Mouse (Mus musculus): ENCODE measurements around the gene Gm42791. TPM values are rescaled to one million over a fixed set of nuclear protein-coding genes. Genes with fewer than 3 reads are reported as not detected.

Gene Gm42791
- polyA plus RNA-seq, 1 experiment from 2014 or later: 1.9 TPM

DNA sequence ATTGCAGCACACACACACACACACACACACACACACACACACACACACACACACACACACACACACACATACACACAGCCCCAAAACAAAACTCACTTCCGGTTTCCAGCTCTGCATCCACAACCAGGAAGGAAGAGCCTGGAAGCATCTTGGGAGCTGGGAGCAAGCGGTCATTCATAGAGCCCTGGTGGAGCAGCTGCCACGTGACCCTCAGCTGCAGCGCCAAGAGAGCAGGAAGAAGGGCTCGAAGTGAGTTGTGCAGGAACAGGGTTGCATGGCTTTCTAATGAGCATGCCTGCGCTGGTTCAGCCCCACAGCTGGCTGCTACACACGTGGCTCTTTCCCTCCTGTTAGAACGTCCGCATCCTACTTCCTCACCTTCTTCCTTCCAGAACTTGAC, 25.3 kb downstream of the Gm42791 start:
- H3K9me3 ChIP-seq (ENCODE audit: control insufficient read depth, low read length): no peaks in the 10 kb centered on the region
- no peak overlapping the region for H3K4me3 ChIP-seq (ENCODE audit: low read depth, low read length)
- H3K27ac ChIP-seq (replicated peaks; ENCODE audit: low read depth, low read length): no peak overlapping the region
- H3K4me1 ChIP-seq (ENCODE audit: control insufficient read depth, insufficient read depth, low read length): peaks cover 20% of the 10 kb centered on the region
- no peak overlapping the region for H3K9ac ChIP-seq (ENCODE audit: low read length)
- H3K36me3 ChIP-seq (ENCODE audit: control insufficient read depth, insufficient read depth, low read length): no peaks in the 10 kb centered on the region
- DNase-seq (ENCODE audit: low spot score): peak; percentile 56
- H3K4me2 ChIP-seq (ENCODE audit: low read depth, severe bottlenecking): no peak overlapping the region
- no peak for ATAC-seq (ENCODE audit: insufficient number of reproducible peaks, low FRiP score, low TSS enrichment, low read depth)
- no peaks in the 10 kb centered on the region for H3K27me3 ChIP-seq (ENCODE audit: control insufficient read depth, insufficient read depth, low read length)
- 27% methylated on average over 9 of the region's 9 CpGs for WGBS

DNA sequence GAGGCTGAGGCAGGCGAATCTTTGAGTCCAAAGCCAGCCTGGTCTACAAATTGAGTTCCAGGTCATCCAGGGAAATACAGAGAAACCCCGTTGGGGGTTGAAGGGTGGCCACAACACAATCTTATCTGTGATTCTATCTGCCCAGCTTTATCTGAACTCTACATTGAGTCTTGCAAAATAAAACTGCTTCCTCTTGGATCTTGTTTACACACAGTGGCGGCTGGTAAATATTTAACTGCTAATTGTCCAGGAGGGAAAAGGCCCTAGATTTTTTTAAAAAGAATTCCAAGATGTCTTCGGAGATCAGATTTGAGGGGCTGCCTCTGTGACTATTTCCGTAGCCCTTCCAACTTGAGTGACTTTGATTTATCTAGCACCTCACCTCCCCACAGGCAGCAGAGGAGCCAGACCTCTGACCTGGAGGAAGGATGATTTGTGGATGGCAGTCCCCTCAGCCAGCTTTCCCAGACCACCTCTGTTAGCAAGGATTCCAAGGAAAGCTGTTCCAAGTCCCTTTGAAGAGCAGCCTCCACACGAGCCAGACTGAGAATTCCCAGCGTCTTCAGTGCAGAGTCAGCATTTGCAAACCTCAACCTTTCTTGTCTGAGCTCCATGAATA, 25.9 kb downstream of the Gm42791 start:
- WGBS: 44% methylated on average over 7 of the region's 7 CpGs
- Histone ChIP-seq H3K27me3 (ENCODE audit: control insufficient read depth, insufficient read depth, low read length) (no peaks in the 10 kb centered on the region), H3K9ac (ENCODE audit: low read length) (no peak overlapping the region; the same call in 1 of the 2 replicates), H3K4me1 (ENCODE audit: control insufficient read depth, insufficient read depth, low read length) (peaks cover 20% of the 10 kb centered on the region), H3K9me3 (ENCODE audit: control insufficient read depth, low read length) (no peaks in the 10 kb centered on the region), H3K27ac (replicated peaks; ENCODE audit: low read depth, low read length) (no peak overlapping the region), H3K36me3 (ENCODE audit: control insufficient read depth, insufficient read depth, low read length) (no peaks in the 10 kb centered on the region), H3K4me2 (ENCODE audit: low read depth, severe bottlenecking) (no peak overlapping the region), H3K4me3 (ENCODE audit: low read depth, low read length) (no peak overlapping the region)
- DNase-seq (ENCODE audit: low spot score) (no peak), ATAC-seq (ENCODE audit: insufficient number of reproducible peaks, low FRiP score, low TSS enrichment, low read depth) (no peak)

GRCm38 (mm10) chr5:148968179-148968578, 26.8 kb downstream of the Gm42791 start:
- Histone ChIP-seq H3K27ac (replicated peaks; ENCODE audit: low read depth, low read length) (no peak overlapping the region), H3K4me3 (ENCODE audit: low read depth, low read length) (no peak overlapping the region), H3K27me3 (ENCODE audit: control insufficient read depth, insufficient read depth, low read length) (no peaks in the 10 kb centered on the region), H3K4me1 (ENCODE audit: control insufficient read depth, insufficient read depth, low read length) (peaks cover 18% of the 10 kb centered on the region), H3K36me3 (ENCODE audit: control insufficient read depth, insufficient read depth, low read length) (no peaks in the 10 kb centered on the region), H3K4me2 (ENCODE audit: low read depth, severe bottlenecking) (no peak overlapping the region), H3K9me3 (ENCODE audit: control insufficient read depth, low read length) (no peaks in the 10 kb centered on the region), H3K9ac (ENCODE audit: low read length) (no peak overlapping the region)
- 76% methylated on average over 5 of the region's 5 CpGs for WGBS
- no peak for ATAC-seq (ENCODE audit: insufficient number of reproducible peaks, low FRiP score, low TSS enrichment, low read depth)
- no peak for DNase-seq (ENCODE audit: low spot score)

DNA sequence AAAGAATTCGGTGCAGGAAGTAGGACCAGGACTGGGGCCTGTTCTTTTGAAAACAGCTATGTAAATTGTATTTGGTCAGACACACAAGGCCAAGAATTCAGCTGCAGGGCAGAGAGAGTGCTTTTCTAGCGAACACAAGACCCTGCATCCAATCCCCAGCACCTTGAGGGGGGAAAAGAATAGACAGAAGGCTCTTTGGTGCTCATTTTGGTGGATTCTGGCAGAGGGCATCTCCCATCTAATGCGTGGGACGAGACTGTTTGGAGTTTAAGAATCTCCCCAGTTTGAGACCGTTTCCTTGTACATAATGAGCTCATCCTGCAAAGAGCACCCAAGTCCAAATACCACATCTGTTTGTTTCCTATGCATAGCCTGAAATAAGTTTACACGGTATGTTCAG, 28.6 kb downstream of the Gm42791 start:
- no peaks in the 10 kb centered on the region for H3K27me3 ChIP-seq (ENCODE audit: control insufficient read depth, insufficient read depth, low read length)
- ATAC-seq (ENCODE audit: insufficient number of reproducible peaks, low FRiP score, low TSS enrichment, low read depth) (no peak), DNase-seq (ENCODE audit: low spot score) (no peak)
- no peak overlapping the region for H3K4me3 ChIP-seq (ENCODE audit: low read depth, low read length)
- no peaks in the 10 kb centered on the region for H3K9me3 ChIP-seq (ENCODE audit: control insufficient read depth, low read length)
- WGBS: 62% methylated on average over 6 of the region's 6 CpGs
- no peak overlapping the region for H3K4me2 ChIP-seq (ENCODE audit: low read depth, severe bottlenecking)
- H3K4me1 ChIP-seq (ENCODE audit: control insufficient read depth, insufficient read depth, low read length): peaks cover 14% of the 10 kb centered on the region; the same call in 1 of the 2 replicates
- H3K36me3 ChIP-seq (ENCODE audit: control insufficient read depth, insufficient read depth, low read length): no peaks in the 10 kb centered on the region
- H3K27ac ChIP-seq (replicated peaks; ENCODE audit: low read depth, low read length): no peak overlapping the region
- H3K9ac ChIP-seq (ENCODE audit: low read length): 0 out of 2 replicates have a peak overlapping the region, but pooled peaks have one; percentile 8

GRCm38 (mm10) chr5:148965691-148966333, 29.1 kb downstream of the Gm42791 start:
- DNase-seq (ENCODE audit: low spot score) (no peak), ATAC-seq (ENCODE audit: insufficient number of reproducible peaks, low FRiP score, low TSS enrichment, low read depth) (no peak)
- Histone ChIP-seq H3K36me3 (ENCODE audit: control insufficient read depth, insufficient read depth, low read length) (no peaks in the 10 kb centered on the region), H3K9me3 (ENCODE audit: control insufficient read depth, low read length) (no peaks in the 10 kb centered on the region), H3K27ac (replicated peaks; ENCODE audit: low read depth, low read length) (no peak overlapping the region; the same call in 1 of the 2 replicates), H3K4me1 (ENCODE audit: control insufficient read depth, insufficient read depth, low read length) (peaks cover 14% of the 10 kb centered on the region; the same call in 1 of the 2 replicates), H3K4me3 (ENCODE audit: low read depth, low read length) (no peak overlapping the region), H3K27me3 (ENCODE audit: control insufficient read depth, insufficient read depth, low read length) (no peaks in the 10 kb centered on the region), H3K4me2 (ENCODE audit: low read depth, severe bottlenecking) (no peak overlapping the region), H3K9ac (ENCODE audit: low read length) (0 out of 2 replicates have a peak overlapping the region, but pooled peaks have one; percentile 8)
- 22% methylated on average over 13 of the region's 13 CpGs for WGBS

DNA sequence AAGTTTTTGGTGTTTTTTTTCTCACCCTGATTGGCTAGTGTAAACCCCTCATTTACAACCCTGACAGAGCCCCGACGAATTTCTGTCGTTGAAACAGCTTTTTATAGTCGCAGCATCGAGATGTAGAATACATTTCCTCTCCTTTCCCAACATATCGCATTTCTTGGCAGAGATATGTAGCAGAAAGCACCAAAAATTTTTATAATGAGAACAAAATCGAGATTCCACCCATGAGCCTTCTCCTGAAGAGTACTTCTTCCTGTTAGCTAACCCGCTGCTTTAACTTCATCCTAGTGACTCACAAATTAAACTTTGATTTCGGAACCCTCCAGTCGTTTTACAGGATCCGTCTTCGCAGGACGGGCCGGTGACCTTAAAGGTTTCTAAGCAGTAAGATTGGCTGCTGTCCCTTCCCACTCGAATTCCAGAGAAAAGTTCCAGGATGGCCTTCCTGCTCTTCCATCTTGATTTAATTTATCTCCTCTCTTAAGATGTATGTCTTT, 29.8 kb downstream of the Gm42791 start:
- no peak overlapping the region for H3K4me2 ChIP-seq (ENCODE audit: low read depth, severe bottlenecking)
- no peaks in the 10 kb centered on the region for H3K36me3 ChIP-seq (ENCODE audit: control insufficient read depth, insufficient read depth, low read length)
- DNase-seq (ENCODE audit: low spot score) (no peak), ATAC-seq (ENCODE audit: insufficient number of reproducible peaks, low FRiP score, low TSS enrichment, low read depth) (no peak)
- no peaks in the 10 kb centered on the region for H3K27me3 ChIP-seq (ENCODE audit: control insufficient read depth, insufficient read depth, low read length)
- no peaks in the 10 kb centered on the region for H3K9me3 ChIP-seq (ENCODE audit: control insufficient read depth, low read length)
- no peak overlapping the region for H3K9ac ChIP-seq (ENCODE audit: low read length)
- no peak overlapping the region for H3K27ac ChIP-seq (replicated peaks; ENCODE audit: low read depth, low read length)
- H3K4me1 ChIP-seq (ENCODE audit: control insufficient read depth, insufficient read depth, low read length): peaks cover 18% of the 10 kb centered on the region
- no peak overlapping the region for H3K4me3 ChIP-seq (ENCODE audit: low read depth, low read length)
- 61% methylated on average over 15 of the region's 15 CpGs for WGBS

DNA sequence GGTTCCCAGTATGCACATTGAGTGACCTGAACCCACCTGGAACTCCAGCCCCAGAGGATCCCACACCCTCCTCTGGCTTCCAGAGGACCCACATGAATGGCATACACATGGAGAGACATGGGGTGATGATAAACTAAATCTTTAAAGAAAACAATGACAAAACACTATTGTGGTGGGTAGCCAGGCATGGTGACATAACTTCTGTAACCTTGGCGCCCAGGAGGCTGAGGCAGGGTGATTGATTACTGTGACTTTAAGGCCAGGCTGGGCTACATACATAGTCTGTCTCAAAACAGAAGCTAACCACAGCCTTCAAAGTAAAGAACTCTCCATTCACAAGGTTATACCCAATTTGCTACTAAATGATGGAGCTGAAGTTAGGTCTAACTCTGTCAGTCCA, 30.7 kb downstream of the Gm42791 start:
- H3K36me3 ChIP-seq (ENCODE audit: control insufficient read depth, insufficient read depth, low read length): no peaks in the 10 kb centered on the region
- no peak overlapping the region for H3K4me2 ChIP-seq (ENCODE audit: low read depth, severe bottlenecking)
- H3K27me3 ChIP-seq (ENCODE audit: control insufficient read depth, insufficient read depth, low read length): no peaks in the 10 kb centered on the region
- DNase-seq (ENCODE audit: low spot score) (no peak), ATAC-seq (ENCODE audit: insufficient number of reproducible peaks, low FRiP score, low TSS enrichment, low read depth) (no peak)
- no peak overlapping the region for H3K4me3 ChIP-seq (ENCODE audit: low read depth, low read length)
- H3K9ac ChIP-seq (ENCODE audit: low read length): no peak overlapping the region
- H3K27ac ChIP-seq (replicated peaks; ENCODE audit: low read depth, low read length): no peak overlapping the region
- H3K9me3 ChIP-seq (ENCODE audit: control insufficient read depth, low read length): no peaks in the 10 kb centered on the region
- H3K4me1 ChIP-seq (ENCODE audit: control insufficient read depth, insufficient read depth, low read length): peaks cover 21% of the 10 kb centered on the region
- WGBS: 82% methylated on average over 1 of the region's 1 CpGs

DNA sequence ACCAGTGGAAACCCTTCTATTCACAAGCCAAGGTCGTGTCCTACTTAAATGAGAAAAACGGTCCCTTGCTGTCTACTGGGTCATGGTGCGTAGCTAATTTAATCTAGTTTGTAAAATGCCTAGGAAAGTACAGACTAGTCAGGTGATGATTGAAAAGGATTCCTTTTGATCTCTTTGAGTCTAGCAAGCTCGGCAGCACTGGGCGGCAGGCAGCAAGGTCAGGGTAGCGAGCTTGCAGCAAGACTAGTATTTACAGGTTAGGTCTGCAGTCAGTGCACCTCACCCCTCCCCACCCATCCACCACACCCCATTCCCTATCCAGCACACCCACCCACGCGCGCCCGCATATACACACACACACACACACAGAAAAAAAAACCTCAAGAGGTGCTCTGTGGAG, 34.7 kb downstream of the Gm42791 start:
- ATAC-seq (ENCODE audit: insufficient number of reproducible peaks, low FRiP score, low TSS enrichment, low read depth) (no peak), DNase-seq (ENCODE audit: low spot score) (no peak)
- Histone ChIP-seq H3K9me3 (ENCODE audit: control insufficient read depth, low read length) (no peaks in the 10 kb centered on the region), H3K9ac (ENCODE audit: low read length) (peak overlapping the region; percentile 22), H3K27me3 (ENCODE audit: control insufficient read depth, insufficient read depth, low read length) (no peaks in the 10 kb centered on the region), H3K36me3 (ENCODE audit: control insufficient read depth, insufficient read depth, low read length) (no peaks in the 10 kb centered on the region), H3K4me3 (ENCODE audit: low read depth, low read length) (peak overlapping the region; percentile 32; the same call in 1 of the 2 replicates), H3K4me1 (ENCODE audit: control insufficient read depth, insufficient read depth, low read length) (peaks cover 16% of the 10 kb centered on the region), H3K4me2 (ENCODE audit: low read depth, severe bottlenecking) (peak overlapping the region; percentile 86), H3K27ac (replicated peaks; ENCODE audit: low read depth, low read length) (peak overlapping the region; percentile 67)
- WGBS: 58% methylated on average over 10 of the region's 10 CpGs
